Mouse (Mus musculus) embryo, embryonic 9.5 days (tissue): ENCODE measurements around the gene Ckm.

Source experiments
- DNase-seq: peaks from one replicate; pipeline ENCODE4 v3.0.0-alpha.2; 2017; ENCODE audit errors: extremely low spot score

The Ckm gene

GRCm38 (mm10) chr7:19404476-19404875 lies at the start of gene Ckm:
Gene Ckm (plus strand): TSS chr7:19404776.
- no peak for DNase-seq

DNA sequence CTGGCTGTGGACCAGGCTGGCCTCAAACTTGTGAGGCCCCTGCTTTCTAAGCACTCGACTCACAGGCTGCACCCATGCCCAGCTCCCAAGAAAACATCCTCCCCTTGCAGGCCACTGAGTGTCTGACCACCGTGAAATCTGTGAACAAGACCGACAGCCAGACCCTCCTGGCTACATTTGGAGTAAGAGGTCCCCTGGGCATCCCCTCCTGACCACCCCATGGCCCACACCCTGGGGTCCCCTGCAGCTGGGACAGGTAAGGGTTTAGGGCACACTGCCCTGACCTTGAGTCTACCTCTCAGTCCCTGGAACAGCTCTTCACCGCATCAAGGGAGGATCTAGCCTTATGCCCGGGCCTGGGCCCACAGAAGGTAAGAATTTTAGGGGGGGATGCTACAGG lies 49.6 kb upstream of the Ckm start:
- DNase-seq, result no peak

GRCm38 (mm10) chr7:19356311-19356710 lies 48.3 kb upstream of the Ckm start:
- peak; percentile 17 for DNase-seq

DNA sequence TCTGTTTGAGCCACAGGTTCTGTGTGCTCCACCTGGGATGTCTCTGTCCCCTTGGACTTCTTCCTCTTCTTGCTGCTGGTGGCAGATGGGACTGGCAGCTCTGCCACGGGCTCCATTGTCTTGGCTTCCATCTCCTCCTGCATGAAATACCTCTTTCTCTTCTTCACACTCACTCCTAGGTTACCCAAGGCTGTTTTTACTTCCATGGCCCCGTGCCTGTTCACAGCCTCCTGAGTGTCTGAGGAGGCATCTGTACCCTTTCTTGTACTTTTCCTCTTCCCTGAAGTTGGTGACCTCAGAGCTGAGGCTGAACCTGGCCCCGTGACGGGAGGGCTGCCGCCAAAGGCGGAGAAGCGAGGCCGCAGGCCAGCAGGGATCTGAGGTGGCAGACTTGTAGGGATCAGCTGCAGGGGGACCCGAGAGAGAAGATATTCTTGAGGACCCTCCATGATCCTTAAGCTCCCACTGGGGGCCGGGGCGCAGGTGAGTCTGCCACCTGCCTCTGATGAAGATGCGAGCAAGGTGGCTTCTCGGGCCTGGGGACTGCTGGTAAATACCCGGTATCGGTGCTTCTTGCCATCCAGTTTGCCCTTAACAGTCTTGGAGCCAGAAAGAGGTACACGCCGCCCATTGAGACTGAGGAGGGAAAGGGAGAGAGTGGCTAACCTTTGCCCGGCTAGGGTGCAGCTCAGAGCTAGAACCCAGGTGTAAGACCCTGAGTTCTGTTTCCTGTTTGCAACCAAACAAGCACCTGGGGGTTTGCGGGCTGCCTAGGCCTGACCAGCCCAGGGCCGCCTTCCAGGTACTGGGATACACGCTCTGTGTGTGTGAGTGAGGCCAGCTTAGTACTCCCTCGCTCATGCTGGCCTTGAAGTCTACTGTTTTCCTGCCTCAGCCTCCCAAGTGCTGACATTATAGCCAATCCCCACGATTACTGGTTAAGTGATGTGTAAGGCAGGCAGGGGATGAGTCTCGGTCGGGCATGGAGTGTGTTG lies 46.9 kb upstream of the Ckm start:
- DNase-seq, result no peak

- DNase-seq, result peak; percentile 19
Measured at GRCm38 (mm10) chr7:19358634-19359033, 45.9 kb upstream of the Ckm start.

DNA sequence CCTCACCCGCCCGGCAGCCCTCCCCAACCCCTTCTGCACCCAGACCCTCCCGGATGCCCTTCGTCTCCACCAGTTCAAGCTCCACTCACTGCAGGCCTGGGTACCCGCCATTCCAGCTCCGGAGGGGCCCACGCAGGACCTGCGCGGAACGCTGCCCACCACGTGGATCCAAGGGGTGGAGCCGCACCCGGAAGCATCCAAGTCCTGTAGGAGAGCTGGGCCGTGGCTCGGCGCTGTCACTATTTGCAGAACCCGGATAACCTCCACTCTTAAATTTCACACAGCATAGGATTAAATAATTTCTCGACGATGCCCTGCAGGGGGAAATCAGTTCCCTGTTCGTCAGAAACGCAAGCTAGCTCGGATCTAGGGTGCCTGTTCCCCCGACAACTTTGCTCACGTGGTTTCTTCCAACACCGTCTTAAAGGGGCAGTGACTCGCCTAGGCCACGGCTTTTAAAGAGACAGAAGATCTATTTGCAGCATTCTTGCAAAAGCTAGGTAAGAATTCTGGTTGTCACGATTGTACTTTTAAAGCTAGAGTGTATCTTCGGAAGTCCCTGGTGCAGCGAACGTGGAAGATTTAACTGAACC lies 45.2 kb upstream of the Ckm start, which contains the start of the genes Cd3eap and Ppp1r13l:
Gene Cd3eap (minus strand): TSS at position 185 of the 593 bp plus-strand sequence.
Gene Ppp1r13l (plus strand): TSS at position 451 of the 593 bp plus-strand sequence.
- peak; percentile 92 for DNase-seq

- peak; percentile 91 for DNase-seq
Measured at GRCm38 (mm10) chr7:19359892-19360641, 44.5 kb upstream of the Ckm start.

DNA sequence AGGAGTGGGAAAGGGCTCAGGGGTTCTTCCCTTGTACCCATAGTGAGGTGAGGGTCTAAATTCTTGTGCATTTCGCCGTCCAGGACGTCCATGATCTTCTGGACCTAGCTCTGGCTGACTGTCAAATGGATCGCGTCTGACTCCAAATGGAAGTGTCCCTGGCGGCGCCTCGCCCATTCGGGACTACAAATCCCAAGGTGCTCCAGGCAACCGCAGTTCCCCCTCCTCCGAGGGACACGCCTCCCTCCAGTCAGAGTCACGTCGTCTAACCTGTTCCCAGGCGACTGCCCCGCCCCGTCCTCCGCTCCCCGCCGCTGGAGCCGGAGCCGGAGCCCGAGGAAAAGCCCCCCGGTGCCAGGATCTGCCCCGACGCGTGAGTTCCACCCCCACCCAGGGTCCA lies 43.6 kb upstream of the Ckm start:
- peak; percentile 87 for DNase-seq

GRCm38 (mm10) chr7:19361720-19362119 lies 42.9 kb upstream of the Ckm start:
- peak; percentile 74 for DNase-seq

DNA sequence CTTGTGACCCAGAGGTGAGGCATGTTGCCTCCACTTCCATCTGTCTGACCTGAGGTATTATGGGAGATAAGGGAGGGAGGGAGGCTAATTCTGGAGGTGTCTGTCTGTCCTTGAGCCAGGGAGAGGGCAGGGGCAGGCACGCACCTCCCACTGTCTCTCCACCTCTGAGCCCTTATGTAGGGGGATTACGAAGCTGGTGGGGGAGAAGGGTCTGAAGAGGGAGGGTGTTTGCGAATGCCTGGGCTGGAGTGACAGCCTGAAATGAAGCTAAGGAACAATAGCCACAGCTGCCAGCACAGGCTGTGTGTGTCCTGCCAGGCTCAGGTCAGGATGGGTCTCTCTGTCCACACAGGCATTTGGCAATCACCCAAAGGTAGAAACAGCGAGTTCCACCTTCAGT lies 42.3 kb upstream of the Ckm start:
- DNase-seq, result no peak

- DNase-seq, result peak; percentile 75
Measured at GRCm38 (mm10) chr7:19363881-19364280, 40.7 kb upstream of the Ckm start.

DNA sequence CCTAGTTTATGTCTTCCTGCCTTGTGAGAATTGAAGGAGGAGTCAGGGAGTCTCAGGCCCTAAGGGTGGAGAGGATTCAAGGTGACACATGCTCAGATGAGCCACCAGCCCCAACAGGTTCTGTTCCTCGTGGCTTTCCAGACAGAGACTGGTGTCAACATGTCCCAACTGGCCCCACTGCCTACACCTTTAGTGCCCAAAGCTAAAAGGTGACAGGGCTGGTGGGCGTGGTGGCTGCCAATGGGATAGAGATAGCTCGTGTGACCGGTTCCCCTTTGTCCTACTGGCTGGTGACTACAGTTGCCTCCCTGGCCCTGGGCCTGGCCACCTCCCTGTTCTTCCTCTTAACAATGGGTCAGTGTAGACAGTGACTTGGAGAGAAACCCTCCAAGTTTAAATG lies 39.2 kb upstream of the Ckm start:
- DNase-seq, result no peak

DNA sequence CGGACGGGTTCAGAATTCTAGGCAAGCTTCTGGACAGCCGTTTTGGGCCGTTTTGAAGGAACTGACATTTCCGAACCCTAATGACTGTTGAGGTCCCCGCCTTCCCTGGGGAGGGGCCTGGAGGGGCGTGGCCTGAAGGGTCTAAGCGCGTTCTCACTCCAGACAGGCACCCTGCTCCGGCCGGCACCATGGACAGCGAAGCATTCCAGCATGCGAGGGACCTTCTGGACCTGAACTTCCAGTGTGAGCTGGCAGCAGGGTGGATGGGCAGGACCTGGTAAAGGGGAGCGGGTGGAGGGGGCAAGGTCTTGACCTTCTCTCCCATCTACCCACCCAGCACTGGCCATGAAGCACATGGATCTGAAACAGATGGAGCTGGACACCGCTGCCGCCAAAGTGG lies 36.2 kb upstream of the Ckm start:
- DNase-seq, result peak; percentile 55

DNA sequence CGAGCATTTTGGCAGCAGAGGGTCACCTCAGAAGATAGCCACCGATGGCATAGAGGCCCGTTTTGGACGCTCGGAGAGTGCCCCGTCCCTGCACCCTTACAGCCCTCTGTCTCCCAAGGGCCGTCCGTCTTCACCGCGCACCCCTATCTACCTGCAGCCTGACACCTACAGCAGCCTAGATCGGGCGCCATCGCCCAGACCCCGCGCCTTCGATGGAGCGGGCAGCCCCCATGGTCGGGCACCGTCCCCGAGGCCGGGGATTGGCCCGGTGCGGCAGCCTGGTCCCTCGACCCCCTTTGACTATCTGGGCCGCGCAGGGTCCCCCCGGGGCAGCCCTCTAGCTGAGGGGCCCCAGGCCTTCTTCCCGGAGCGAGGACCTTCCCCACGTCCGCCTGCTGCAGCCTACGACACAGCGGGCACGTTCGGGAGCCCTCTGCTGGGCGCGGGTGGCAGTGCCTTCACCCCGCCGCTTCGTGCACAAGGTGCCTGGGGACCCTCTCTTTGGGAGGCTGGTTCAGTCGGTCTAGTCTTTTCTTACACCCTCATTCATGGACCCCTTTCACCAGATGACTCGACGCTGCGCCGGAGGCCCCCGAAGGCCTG lies 34.7 kb upstream of the Ckm start:
- DNase-seq, result peak; percentile 72

GRCm38 (mm10) chr7:19373367-19373766 lies 31.2 kb upstream of the Ckm start:
- DNase-seq, result no peak

- DNase-seq, result no peak
Measured at GRCm38 (mm10) chr7:19375368-19375767, 29.2 kb upstream of the Ckm start.

DNA sequence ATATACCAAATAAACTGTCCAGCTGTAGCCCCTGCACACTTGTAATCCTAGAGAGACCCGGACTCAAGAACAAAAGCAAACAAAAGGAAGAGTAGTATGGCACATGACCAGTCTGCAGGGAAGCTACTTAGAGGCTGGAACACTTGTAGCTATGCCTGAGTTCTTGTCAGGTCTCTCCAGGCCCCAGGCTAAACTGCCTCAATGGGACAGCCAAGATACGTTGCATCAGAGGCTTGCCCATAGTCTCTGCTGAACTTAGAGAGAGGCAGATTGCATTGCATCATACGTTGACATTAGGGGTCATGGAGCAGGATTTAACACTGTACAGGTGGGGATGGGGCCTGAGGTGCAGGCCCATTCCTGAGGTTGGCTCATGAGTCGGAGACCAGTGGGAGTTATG lies 28.6 kb upstream of the Ckm start:
- no peak for DNase-seq

DNA sequence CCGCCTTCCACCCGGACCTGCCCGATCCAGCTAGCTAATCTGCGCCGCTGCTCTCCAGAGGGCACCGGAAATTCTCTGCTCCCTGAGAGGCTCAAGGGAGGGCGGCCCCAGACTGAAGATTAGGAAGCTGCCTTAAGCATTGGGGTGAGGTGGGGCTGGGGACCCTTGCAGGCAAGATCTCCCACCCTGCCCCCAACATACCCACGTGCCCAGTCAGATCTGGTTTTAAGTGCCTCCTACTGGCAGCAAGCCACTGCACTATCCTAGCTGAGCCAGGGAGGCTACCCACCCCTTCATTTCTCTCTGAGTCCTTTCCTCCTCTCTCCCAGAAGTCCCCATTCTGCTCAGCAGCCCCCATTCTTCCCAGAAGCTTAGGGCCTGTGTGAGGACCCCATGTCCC lies 26.5 kb upstream of the Ckm start:
- DNase-seq, result no peak

- peak; percentile 98 for DNase-seq
Measured at GRCm38 (mm10) chr7:19381377-19382165, 23.0 kb upstream of the Ckm start, which contains the start of gene Ercc2. Gene Ercc2 (plus strand): TSS chr7:19382010.

GRCm38 (mm10) chr7:19382166-19382541 lies 22.4 kb upstream of the Ckm start:
- no peak for DNase-seq

- no peak for DNase-seq
Measured at GRCm38 (mm10) chr7:19383708-19384107, 20.9 kb upstream of the Ckm start.
